Mouse (Mus musculus) CH12.LX (cell line): ENCODE measurements around the gene Aebp1. TPM values are rescaled to one million over a fixed set of nuclear protein-coding genes. Genes with fewer than 3 reads are reported as not detected.

Source experiments
- DNase-seq: peaks from one replicate; pipeline ENCODE4 v3.0.0-alpha.2; 2013; ENCODE audit errors: extremely low read depth
- H3K27ac ChIP-seq: 2 replicates; pipeline ENCODE4 v1.5.1; 2012; ENCODE audit warnings: low read depth, mild to moderate bottlenecking, control low read depth, moderate library complexity; ENCODE audit not compliant: insufficient read depth
- H3K27me3 ChIP-seq: replicated peaks from 2 replicates; pipeline ENCODE3; 2012; ENCODE audit warnings: inconsistent platforms
- H3K36me3 ChIP-seq, 2 experiments: replicated peaks in 1 of 2; 2 replicates each; pipeline versions ENCODE3 to v1.6.1; 2012; ENCODE audit warnings: inconsistent platforms in 1 of 2, low read length in 1 of 2, mild to moderate bottlenecking in 1 of 2, mixed read lengths in 1 of 2, moderate library complexity in 1 of 2; ENCODE audit not compliant: control insufficient read depth in 1 of 2, insufficient read depth in 1 of 2
- H3K4me1 ChIP-seq, 2 experiments: 2 replicates each; pipeline ENCODE4 v1.6.1; 2012; ENCODE audit warnings: inconsistent platforms in 1 of 2, moderate library complexity in 1 of 2; ENCODE audit not compliant: insufficient read depth in 2 of 2, control insufficient read depth in 1 of 2
- H3K4me2 ChIP-seq: 2 replicates; pipeline ENCODE4 v1.6.1; 2012; ENCODE audit warnings: low read depth, mild to moderate bottlenecking, control low read depth; ENCODE audit not compliant: poor library complexity, insufficient read depth, severe bottlenecking
- H3K4me3 ChIP-seq, 3 experiments: fragments of 150-350 bp in 1 of 3; sonication (generic) in 1 of 3; replicated peaks in 1 of 3; 2 replicates each; pipeline versions ENCODE3 to v1.5.1; 2011 to 2012; ENCODE audit warnings: low read depth in 2 of 3, low read length in 2 of 3, mild to moderate bottlenecking in 2 of 3, moderate library complexity in 2 of 3, control low read depth in 1 of 3, improper control_type of control experiment in 1 of 3, inconsistent platforms in 1 of 3, mixed read lengths in 1 of 3; ENCODE audit not compliant: poor library complexity in 1 of 3
- H3K79me2 ChIP-seq: replicated peaks from 2 replicates; pipeline ENCODE4 v1.6.1; 2012; ENCODE audit warnings: mild to moderate bottlenecking, moderate library complexity; ENCODE audit not compliant: control insufficient read depth, poor library complexity, insufficient read depth, severe bottlenecking; ENCODE audit errors: extremely low read depth
- H3K9ac ChIP-seq: 2 replicates; pipeline ENCODE4 v1.6.1; 2012; ENCODE audit warnings: low read depth, mild to moderate bottlenecking, control low read depth, moderate library complexity; ENCODE audit not compliant: insufficient read depth
- H3K9me3 ChIP-seq: replicated peaks from 2 replicates; pipeline ENCODE3; 2012; ENCODE audit warnings: low read length, inconsistent platforms, mixed read lengths
- CTCF ChIP-seq, 2 experiments: IDR thresholded peaks in 1 of 2; conservative IDR thresholded peaks in 1 of 2; 2 replicates each; pipeline ENCODE4 v1.5.1; 2011 to 2012; ENCODE audit warnings: low read depth in 2 of 2, low read length in 2 of 2, improper control_type of control experiment in 1 of 2, inconsistent platforms in 1 of 2, mild to moderate bottlenecking in 1 of 2, moderate library complexity in 1 of 2
- ELF1 ChIP-seq: IDR thresholded peaks from 2 replicates; pipeline ENCODE4 v1.6.1; 2014; ENCODE audit warnings: low read depth, mild to moderate bottlenecking, inconsistent platforms, low read length, improper control_type of control experiment
- EP300 ChIP-seq: IDR thresholded peaks from 2 replicates; pipeline ENCODE4 v1.6.1; 2011; ENCODE audit warnings: low read length, improper control_type of control experiment
- ETS1 ChIP-seq: conservative IDR thresholded peaks from 2 replicates; pipeline ENCODE4 v1.6.1; 2012; ENCODE audit warnings: low read depth, mild to moderate bottlenecking, inconsistent platforms, low read length, improper control_type of control experiment, moderate library complexity
- HCFC1 ChIP-seq: IDR thresholded peaks from 2 replicates; pipeline ENCODE4 v1.6.1; 2012; ENCODE audit warnings: low read depth, mild to moderate bottlenecking, inconsistent platforms, low read length, improper control_type of control experiment
- JUN ChIP-seq: IDR thresholded peaks from 2 replicates; pipeline ENCODE4 v1.6.1; 2011; ENCODE audit warnings: low read depth, mild to moderate bottlenecking, low read length, improper control_type of control experiment, moderate library complexity; ENCODE audit not compliant: insufficient read depth
- MAFK ChIP-seq: IDR thresholded peaks from 2 replicates; pipeline ENCODE4 v1.6.1; 2011; ENCODE audit warnings: low read length, improper control_type of control experiment; ENCODE audit not compliant: insufficient replicate concordance
- MEF2A ChIP-seq: IDR thresholded peaks from 2 replicates; pipeline ENCODE4 v1.6.1; 2014; ENCODE audit warnings: low read depth, mild to moderate bottlenecking, inconsistent platforms, low read length, improper control_type of control experiment, borderline replicate concordance
- MXI1 ChIP-seq: IDR thresholded peaks from 2 replicates; pipeline ENCODE4 v1.6.1; 2011; ENCODE audit warnings: mild to moderate bottlenecking, low read depth, low read length, improper control_type of control experiment
- MYC ChIP-seq: IDR thresholded peaks from 2 replicates; pipeline ENCODE4 v1.6.1; 2011; ENCODE audit warnings: low read depth, mild to moderate bottlenecking, improper control_type of control experiment, low read length
- NRF1 ChIP-seq: IDR thresholded peaks from 2 replicates; pipeline ENCODE4 v1.6.1; 2014; ENCODE audit warnings: low read depth, mild to moderate bottlenecking, inconsistent platforms, low read length, improper control_type of control experiment, moderate library complexity
- PAX5 ChIP-seq: IDR thresholded peaks from 2 replicates; pipeline ENCODE4 v1.6.1; 2012; ENCODE audit warnings: low read length, inconsistent platforms, mixed read lengths
- POLR2A ChIP-seq: IDR thresholded peaks from 2 replicates; pipeline ENCODE4 v1.6.1; 2011; ENCODE audit warnings: low read depth, mild to moderate bottlenecking, improper control_type of control experiment, low read length
- RAD21 ChIP-seq: IDR thresholded peaks from 2 replicates; pipeline ENCODE4 v1.6.1; 2011; ENCODE audit warnings: low read depth, mild to moderate bottlenecking, low read length, improper control_type of control experiment, moderate library complexity
- RCOR1 ChIP-seq: conservative IDR thresholded peaks from 2 replicates; pipeline ENCODE4 v1.6.1; 2012; ENCODE audit warnings: low read depth, mild to moderate bottlenecking, inconsistent platforms, low read length, improper control_type of control experiment
- SMC3 ChIP-seq: IDR thresholded peaks from 2 replicates; pipeline ENCODE4 v1.6.1; 2011; ENCODE audit warnings: low read depth, low read length, improper control_type of control experiment
- UBTF ChIP-seq: IDR thresholded peaks from 2 replicates; pipeline ENCODE4 v1.6.1; 2012; ENCODE audit warnings: low read depth, mild to moderate bottlenecking, inconsistent platforms, low read length, improper control_type of control experiment, moderate library complexity
- USF1 ChIP-seq: IDR thresholded peaks from 2 replicates; pipeline ENCODE4 v1.6.1; 2014; ENCODE audit warnings: low read depth, mild to moderate bottlenecking, inconsistent platforms, low read length, improper control_type of control experiment
- USF2 ChIP-seq: conservative IDR thresholded peaks from 2 replicates; pipeline ENCODE4 v1.6.1; 2011; ENCODE audit warnings: low read depth, low read length, improper control_type of control experiment
- ZC3H11A ChIP-seq: IDR thresholded peaks from 2 replicates; pipeline ENCODE4 v1.6.1; 2012; ENCODE audit warnings: low read depth, mild to moderate bottlenecking, inconsistent platforms, low read length, improper control_type of control experiment
- ZNF384 ChIP-seq: IDR thresholded peaks from 2 replicates; pipeline ENCODE4 v1.6.1; 2012; ENCODE audit warnings: low read depth, low read length, improper control_type of control experiment, inconsistent platforms
- dilution Hi-C: fragments of 300-500 bp; cut with MboI; formaldehyde crosslinking; loops from 2 replicates; pipeline ENCODE4 v1.14.3; 2020; ENCODE audit warnings: low sequenced_read_pairs; ENCODE audit not compliant: extremely low pct_unique_long_range_greater_than_20kb, extremely low pct_ligation_motif_present
- in situ Hi-C: fragments of 300-500 bp; cut with MboI; formaldehyde crosslinking; loops from 3 replicates; pipeline ENCODE4 v1.14.3; 2019; ENCODE audit warnings: low sequenced_read_pairs, low pct_ligation_motif_present, low pct_unique_long_range_greater_than_20kb, mixed read lengths
- polyA plus RNA-seq: library from polyadenylated mRNA; unstranded; fragments of >175 nt; gene quantifications from 2 replicates; pipeline ENCODE4 v1.2.1, GENCODE M21; 2012; ENCODE audit warnings: low read depth; ENCODE audit not compliant: insufficient read length
- total RNA-seq, 2 experiments: library from RNA; depleted of rRNA; stranded (reverse); fragments of 300-350 nt in 1 of 2; fragments of >200 nt in 1 of 2; gene quantifications; 2 replicates each; pipeline ENCODE4 v1.2.3; 2012 to 2014

Aebp1 gene
- total and polyA plus RNA-seq, 3 experiments: 0.34 to 1.4 TPM; not detected in 1

DNA sequence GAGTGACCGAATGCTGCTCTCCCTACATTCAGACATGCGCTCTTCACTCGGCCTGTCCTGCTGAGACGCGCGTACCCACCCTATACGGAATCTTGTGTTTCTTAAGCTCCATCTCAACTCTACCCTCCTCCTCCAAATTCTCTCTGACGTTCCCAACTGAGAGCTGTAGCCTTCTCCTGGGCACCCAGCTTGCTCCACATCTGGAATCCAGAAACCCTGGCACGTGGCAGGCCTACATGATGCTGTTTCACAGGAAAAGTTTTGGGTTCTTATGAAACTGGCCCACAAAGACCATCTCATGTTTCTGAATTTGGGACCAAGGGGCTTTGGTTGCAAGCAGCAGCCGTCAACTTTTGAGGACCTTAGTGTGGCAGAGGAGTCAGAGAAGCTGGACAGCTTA, 37.5 kb downstream of the Aebp1 start:
- TF ChIP-seq ZC3H11A (no peak), EP300 (no peak), NRF1 (no peak), MXI1 (no peak), ETS1 (no peak), MEF2A (no peak), UBTF (no peak), HCFC1 (no peak), USF2 (no peak), RAD21 (no peak), ELF1 (no peak), CTCF (conservative IDR thresholded peaks at IDR 0.05 in 1 of 2, IDR thresholded peaks at IDR 0.05 in 1 of 2; ENCODE audit: low read depth in 2 of 2, low read length in 2 of 2) (no peak)
- Histone ChIP-seq H3K79me2 (no peaks in the 10 kb centered on the region), H3K9me3 (no peaks in the 10 kb centered on the region), H3K27me3 (peaks cover 11% of the 10 kb centered on the region), H3K4me1 (peaks cover 30 to 35% of the 10 kb centered on the region in 2 experiments), H3K9ac (no peak overlapping the region), H3K4me2 (no peak overlapping the region), H3K4me3 (no peak overlapping the region), H3K36me3 (no peaks in the 10 kb centered on the region), H3K27ac (no peak overlapping the region)
- no peak for DNase-seq
- dilution Hi-C loops (no loop called here), in situ Hi-C loops (no loop called here)

DNA sequence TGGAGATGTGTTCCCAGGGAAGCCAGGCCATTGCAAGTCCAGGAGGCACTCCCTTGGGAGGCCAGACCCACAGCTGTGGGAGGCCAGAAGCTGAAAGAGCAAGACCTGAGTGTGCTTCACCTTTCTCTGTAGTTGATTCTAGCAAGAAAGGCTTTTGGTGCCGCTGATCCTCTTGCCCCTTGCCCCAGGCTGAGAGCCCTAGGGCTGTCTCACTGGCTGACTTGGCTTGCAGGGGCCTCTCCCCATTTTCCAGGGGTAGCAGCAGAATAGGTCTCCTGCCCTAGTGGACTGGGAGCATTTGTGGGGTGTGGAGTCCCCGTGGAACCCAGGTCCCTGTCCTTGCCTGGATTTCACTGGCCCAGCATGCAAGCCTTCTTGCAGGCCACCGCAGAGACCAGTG, 39.6 kb downstream of the Aebp1 start:
- TF ChIP-seq USF1 (no peak), ZNF384 (no peak), UBTF (no peak), ELF1 (no peak), PAX5 (no peak), RCOR1 (no peak), MAFK (no peak), MYC (no peak), POLR2A (no peak), JUN (no peak), SMC3 (no peak)
- H3K9ac ChIP-seq: no peak overlapping the region
- no peaks in the 10 kb centered on the region for H3K36me3 ChIP-seq
- H3K9me3 ChIP-seq: no peaks in the 10 kb centered on the region
- peaks cover 23% of the 10 kb centered on the region in 2 experiments for H3K4me1 ChIP-seq
- no peak for DNase-seq
- H3K27ac ChIP-seq: no peak overlapping the region
- H3K4me3 ChIP-seq: no peak overlapping the region
- peaks cover 11% of the 10 kb centered on the region for H3K27me3 ChIP-seq
- in situ Hi-C loops: no loop called here
- H3K4me2 ChIP-seq: no peak overlapping the region
- dilution Hi-C loops: no loop called here
- H3K79me2 ChIP-seq: no peaks in the 10 kb centered on the region
